Mouse (Mus musculus): Measurements from ENCODE around the gene Tmem248. TPM values are rescaled to one million over a fixed set of nuclear protein-coding genes. Genes with fewer than 3 reads are reported as not detected.

Gene Tmem248
- total and polyA plus RNA-seq, 2 experiments from 2014 or later, result 31.6 to 46.9 TPM

- Histone ChIP-seq H3K36me3 (ENCODE audit: insufficient read depth, low read length) (no peaks in the 10 kb centered on the region), H3K27ac (ENCODE audit: low read depth, low read length) (no peak overlapping the region), H3K9me3 (ENCODE audit: low read length) (no peaks in the 10 kb centered on the region), H3K4me2 (ENCODE audit: low read depth, low read length, poor library complexity, severe bottlenecking) (peak overlapping the region; percentile 76), H3K4me1 (ENCODE audit: insufficient read depth, low read length) (peaks cover 14% of the 10 kb centered on the region), H3K9ac (replicated peaks; ENCODE audit: low read length, poor library complexity, severe bottlenecking) (no peak overlapping the region), H3K4me3 (ENCODE audit: low read depth, low read length) (peak overlapping the region; percentile 94), H3K27me3 (ENCODE audit: insufficient read depth, low read length) (no peaks in the 10 kb centered on the region)
- ATAC-seq (ENCODE audit: low FRiP score) (no peak), DNase-seq (ENCODE audit: low spot score) (no peak)
- no peak for TF ChIP-seq CTCF (IDR thresholded peaks at IDR 0.05)
- 96% methylated on average over 4 of the region's 4 CpGs for WGBS
These were observed 43.9 kb upstream of the Tmem248 start for GRCm38 (mm10) chr5:130173012-130173411.

- no peaks in the 10 kb centered on the region for H3K27me3 ChIP-seq (ENCODE audit: insufficient read depth, low read length)
- peaks cover 5% of the 10 kb centered on the region; the same call in 1 of the 2 replicates for H3K4me1 ChIP-seq (ENCODE audit: insufficient read depth, low read length)
- ATAC-seq (ENCODE audit: low FRiP score) (no peak), DNase-seq (ENCODE audit: low spot score) (no peak)
- no peak overlapping the region for H3K9ac ChIP-seq (replicated peaks; ENCODE audit: low read length, poor library complexity, severe bottlenecking)
- H3K27ac ChIP-seq (ENCODE audit: low read depth, low read length), result no peak overlapping the region
- no peak for TF ChIP-seq CTCF (IDR thresholded peaks at IDR 0.05)
- H3K4me3 ChIP-seq (ENCODE audit: low read depth, low read length), result no peak overlapping the region
- H3K36me3 ChIP-seq (ENCODE audit: insufficient read depth, low read length), result no peaks in the 10 kb centered on the region
- H3K9me3 ChIP-seq (ENCODE audit: low read length), result no peaks in the 10 kb centered on the region
- H3K4me2 ChIP-seq (ENCODE audit: low read depth, low read length, poor library complexity, severe bottlenecking), result no peak overlapping the region
- 50% methylated on average over 4 of the region's 4 CpGs for WGBS
These were observed 39.0 kb upstream of the Tmem248 start for GRCm38 (mm10) chr5:130177871-130178270.

GRCm38 (mm10) chr5:130180362-130180761 lies 36.5 kb upstream of the Tmem248 start:
- no peaks in the 10 kb centered on the region for H3K36me3 ChIP-seq (ENCODE audit: insufficient read depth, low read length)
- no peaks in the 10 kb centered on the region for H3K9me3 ChIP-seq (ENCODE audit: low read length)
- WGBS, result 67% methylated on average over 7 of the region's 7 CpGs
- ATAC-seq (ENCODE audit: low FRiP score), result no peak
- no peak overlapping the region for H3K27ac ChIP-seq (ENCODE audit: low read depth, low read length)
- H3K4me3 ChIP-seq (ENCODE audit: low read depth, low read length), result no peak overlapping the region
- no peaks in the 10 kb centered on the region for H3K27me3 ChIP-seq (ENCODE audit: insufficient read depth, low read length)
- peak; percentile 5 for DNase-seq (ENCODE audit: low spot score)
- H3K4me2 ChIP-seq (ENCODE audit: low read depth, low read length, poor library complexity, severe bottlenecking), result no peak overlapping the region
- peak; percentile 41 for TF ChIP-seq CTCF (IDR thresholded peaks at IDR 0.05)
- no peaks in the 10 kb centered on the region for H3K4me1 ChIP-seq (ENCODE audit: insufficient read depth, low read length)
- H3K9ac ChIP-seq (replicated peaks; ENCODE audit: low read length, poor library complexity, severe bottlenecking), result no peak overlapping the region

GRCm38 (mm10) chr5:130181740-130182540 lies 34.9 kb upstream of the Tmem248 start:
- WGBS, result 89% methylated on average over 6 of the region's 6 CpGs
- Histone ChIP-seq H3K9ac (replicated peaks; ENCODE audit: low read length, poor library complexity, severe bottlenecking) (no peak overlapping the region), H3K4me3 (ENCODE audit: low read depth, low read length) (no peak overlapping the region), H3K4me2 (ENCODE audit: low read depth, low read length, poor library complexity, severe bottlenecking) (no peak overlapping the region), H3K27me3 (ENCODE audit: insufficient read depth, low read length) (no peaks in the 10 kb centered on the region), H3K4me1 (ENCODE audit: insufficient read depth, low read length) (no peaks in the 10 kb centered on the region), H3K9me3 (ENCODE audit: low read length) (no peaks in the 10 kb centered on the region), H3K27ac (ENCODE audit: low read depth, low read length) (no peak overlapping the region), H3K36me3 (ENCODE audit: insufficient read depth, low read length) (no peaks in the 10 kb centered on the region)
- no peak for ATAC-seq (ENCODE audit: low FRiP score)
- no peak for TF ChIP-seq CTCF (IDR thresholded peaks at IDR 0.05)
- no peak for DNase-seq (ENCODE audit: low spot score)

GRCm38 (mm10) chr5:130182541-130182821 lies 34.4 kb upstream of the Tmem248 start:
- Histone ChIP-seq H3K9me3 (ENCODE audit: low read length) (no peaks in the 10 kb centered on the region), H3K4me3 (ENCODE audit: low read depth, low read length) (no peak overlapping the region), H3K9ac (replicated peaks; ENCODE audit: low read length, poor library complexity, severe bottlenecking) (no peak overlapping the region), H3K4me1 (ENCODE audit: insufficient read depth, low read length) (no peaks in the 10 kb centered on the region), H3K27ac (ENCODE audit: low read depth, low read length) (no peak overlapping the region), H3K36me3 (ENCODE audit: insufficient read depth, low read length) (no peaks in the 10 kb centered on the region), H3K4me2 (ENCODE audit: low read depth, low read length, poor library complexity, severe bottlenecking) (no peak overlapping the region), H3K27me3 (ENCODE audit: insufficient read depth, low read length) (no peaks in the 10 kb centered on the region)
- 96% methylated on average over 3 of the region's 3 CpGs for WGBS
- ATAC-seq (ENCODE audit: low FRiP score), result no peak
- TF ChIP-seq CTCF (IDR thresholded peaks at IDR 0.05), result no peak
- no peak for DNase-seq (ENCODE audit: low spot score)

- no peak overlapping the region for H3K9ac ChIP-seq (replicated peaks; ENCODE audit: low read length, poor library complexity, severe bottlenecking)
- no peaks in the 10 kb centered on the region for H3K4me1 ChIP-seq (ENCODE audit: insufficient read depth, low read length)
- no peak for TF ChIP-seq CTCF (IDR thresholded peaks at IDR 0.05)
- DNase-seq (ENCODE audit: low spot score) (no peak), ATAC-seq (ENCODE audit: low FRiP score) (no peak)
- H3K27ac ChIP-seq (ENCODE audit: low read depth, low read length), result no peak overlapping the region
- H3K4me3 ChIP-seq (ENCODE audit: low read depth, low read length), result no peak overlapping the region
- no peaks in the 10 kb centered on the region; the same call in 1 of the 2 replicates for H3K36me3 ChIP-seq (ENCODE audit: insufficient read depth, low read length)
- H3K4me2 ChIP-seq (ENCODE audit: low read depth, low read length, poor library complexity, severe bottlenecking), result no peak overlapping the region
- H3K9me3 ChIP-seq (ENCODE audit: low read length), result no peaks in the 10 kb centered on the region
- 91% methylated on average over 9 of the region's 9 CpGs for WGBS
- H3K27me3 ChIP-seq (ENCODE audit: insufficient read depth, low read length), result no peaks in the 10 kb centered on the region
These were observed 32.6 kb upstream of the Tmem248 start for GRCm38 (mm10) chr5:130184193-130184856.
